Mouse (Mus musculus): ENCODE measurements around the gene Itm2c.

Gene Itm2c

DNA sequence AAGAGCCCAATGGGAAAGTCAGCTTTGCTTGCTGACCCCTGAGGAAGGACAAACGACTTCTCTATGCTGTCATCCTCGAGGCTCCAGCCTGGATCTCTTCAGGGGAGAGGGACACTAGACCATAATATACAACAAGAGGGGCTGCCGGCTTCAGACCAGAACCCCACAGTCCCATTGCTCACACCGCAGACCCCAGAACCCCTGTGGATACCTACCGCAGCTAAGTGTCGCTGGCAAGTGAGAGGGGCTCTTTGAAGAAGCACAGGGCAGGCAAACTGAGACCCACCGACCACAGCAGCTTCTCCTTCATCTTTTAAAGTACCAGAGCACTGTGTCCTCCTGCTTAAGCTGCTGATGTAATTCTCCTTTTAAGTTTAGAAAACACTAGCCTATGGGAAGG lies 40.5 kb downstream of the Itm2c start:
- DNase-seq (ENCODE audit: low spot score in 2 of 2), result no peak

DNA sequence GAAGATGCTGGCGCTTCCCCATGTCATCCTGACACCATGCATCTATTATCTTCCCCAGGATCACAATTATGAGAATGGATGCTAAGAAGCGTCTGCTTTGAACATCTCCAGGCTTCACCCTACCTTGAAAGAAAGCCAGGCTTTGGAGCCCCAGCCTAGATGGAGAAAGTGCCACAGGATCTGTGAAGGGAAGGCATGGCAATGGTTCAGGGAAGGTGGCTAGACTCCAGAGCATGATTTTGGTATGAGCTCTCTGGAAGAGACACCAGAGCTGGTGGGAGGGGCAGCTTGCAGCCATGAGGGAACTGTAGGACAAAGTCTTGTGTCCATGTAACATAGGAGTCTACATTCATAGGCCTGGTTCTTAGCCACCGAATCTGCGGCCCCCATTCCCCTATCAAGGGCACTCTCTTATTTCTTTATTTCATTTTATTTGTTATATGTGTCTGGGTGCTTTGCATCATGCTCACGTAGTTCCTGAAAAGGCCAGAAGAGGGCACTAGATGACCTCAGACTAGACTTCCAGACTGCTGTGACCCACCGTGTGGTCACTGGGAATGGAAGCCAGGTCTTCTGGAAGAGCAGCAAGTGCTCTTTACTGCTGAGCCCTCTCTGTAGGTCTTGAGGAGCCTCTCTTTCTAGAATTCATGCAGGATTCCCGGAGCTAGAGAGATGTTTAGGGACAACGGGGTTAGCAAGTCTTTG lies 41.2 kb downstream of the Itm2c start:
- DNase-seq (ENCODE audit: low spot score in 2 of 2), result peak in 1 of 2 experiments; percentile 67

DNA sequence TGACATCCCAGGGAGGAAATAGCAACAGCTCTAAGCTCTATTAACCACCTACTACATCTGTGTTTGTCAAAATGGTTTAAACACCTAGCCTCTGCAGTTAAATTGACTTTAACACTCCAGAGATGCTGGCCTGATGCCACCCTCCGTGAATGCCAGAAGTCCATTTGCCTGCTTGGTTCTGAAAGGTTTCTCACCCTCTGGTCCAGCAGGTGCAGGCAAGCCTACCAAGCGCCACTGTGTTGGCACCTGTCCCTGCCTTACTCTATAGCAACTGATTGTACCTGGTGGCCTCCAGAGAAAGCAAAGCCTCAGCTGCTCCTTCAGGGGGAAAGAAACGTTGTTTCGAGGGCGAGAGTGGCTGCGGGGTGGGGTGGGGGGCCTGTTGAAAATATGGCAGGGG lies 42.2 kb downstream of the Itm2c start:
- no peak for DNase-seq (ENCODE audit: low spot score in 2 of 2)

DNA sequence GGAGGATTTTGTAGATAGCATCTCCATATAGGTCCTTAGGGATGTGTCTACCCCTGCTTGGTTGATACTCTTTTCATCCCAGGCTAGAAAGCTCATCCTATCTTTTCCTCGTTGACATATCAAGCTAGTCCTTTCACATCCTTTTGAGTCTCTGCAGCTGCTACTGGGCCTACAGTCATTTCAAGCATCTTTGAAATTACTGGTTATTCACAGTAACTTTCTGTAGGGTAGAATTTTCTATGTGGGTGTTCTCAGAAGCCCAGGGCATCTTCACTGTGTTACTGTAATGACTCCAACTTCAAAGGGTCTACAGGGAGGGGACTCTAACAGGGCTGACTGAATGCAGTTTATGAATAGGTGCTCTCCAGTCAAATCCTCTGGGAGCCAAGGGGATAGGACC lies 43.2 kb downstream of the Itm2c start:
- no peak for DNase-seq (ENCODE audit: low spot score in 2 of 2)

DNA sequence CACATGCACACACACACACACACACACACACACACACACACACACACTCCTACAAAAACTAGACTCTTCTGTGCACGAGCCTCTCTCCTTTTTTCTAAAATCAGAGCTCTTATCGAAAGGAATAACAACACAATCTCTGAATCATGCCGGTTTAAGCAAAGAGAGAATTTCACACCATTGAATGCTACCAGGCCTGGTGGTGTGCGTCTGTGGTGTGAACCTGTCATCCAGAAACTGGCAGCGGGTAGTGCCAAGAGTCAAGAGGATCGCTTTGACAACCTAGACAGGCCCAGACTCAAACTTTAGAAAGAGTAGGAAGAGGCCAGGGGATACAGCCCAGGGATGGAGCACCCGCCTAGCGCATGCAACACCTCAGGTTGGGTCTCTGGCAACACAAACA lies 48.2 kb downstream of the Itm2c start:
- DNase-seq (ENCODE audit: low spot score in 2 of 2), result no peak

DNA sequence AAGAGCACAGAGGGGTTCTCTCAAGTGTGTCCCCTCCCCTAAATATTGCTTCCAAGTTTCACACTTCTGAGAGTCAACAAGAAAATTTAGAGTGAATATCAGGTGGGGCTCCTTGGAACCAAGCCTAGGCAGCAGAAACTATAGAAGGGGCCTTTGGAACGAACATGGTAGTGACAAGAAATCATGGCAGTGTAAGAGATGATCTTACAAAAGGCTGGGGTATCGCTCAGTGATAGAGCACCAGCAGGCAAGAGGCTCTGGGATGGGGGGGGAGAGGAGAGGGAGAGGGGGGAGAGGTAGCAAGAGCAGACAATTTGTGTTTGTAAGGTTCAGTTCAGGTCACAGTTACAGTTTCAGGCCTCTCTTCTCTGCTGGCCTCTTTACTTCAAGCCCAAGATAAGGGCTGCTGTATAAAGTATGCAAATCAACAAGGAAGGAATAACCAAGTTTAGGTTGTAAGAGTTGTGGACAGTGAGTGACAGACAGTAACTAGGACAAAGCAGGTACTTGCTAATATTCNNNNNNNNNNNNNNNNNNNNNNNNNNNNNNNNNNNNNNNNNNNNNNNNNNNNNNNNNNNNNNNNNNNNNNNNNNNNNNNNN lies 55.1 kb downstream of the Itm2c start:
- DNase-seq (ENCODE audit: low spot score in 2 of 2), result no peak

DNA sequence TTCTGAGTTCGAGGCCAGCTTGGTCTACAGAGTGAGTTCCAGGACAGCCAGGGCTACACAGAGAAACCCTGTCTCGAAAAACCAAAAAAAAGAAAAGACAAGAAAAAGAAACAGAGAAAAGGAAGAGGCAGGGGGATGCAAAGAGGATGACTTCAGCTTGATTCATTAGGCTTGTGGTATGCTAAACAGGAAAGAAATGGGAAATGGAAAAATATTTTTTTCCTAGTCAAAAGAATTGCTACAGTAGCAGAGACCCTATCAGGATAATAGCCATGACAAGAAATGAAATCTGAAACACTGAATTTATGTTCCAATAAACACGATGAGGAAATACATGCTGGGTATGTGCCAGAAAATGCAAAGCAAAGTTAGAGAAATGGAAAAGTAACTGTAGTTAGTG lies 61.1 kb downstream of the Itm2c start:
- DNase-seq (ENCODE audit: low spot score in 2 of 2), result no peak

DNA sequence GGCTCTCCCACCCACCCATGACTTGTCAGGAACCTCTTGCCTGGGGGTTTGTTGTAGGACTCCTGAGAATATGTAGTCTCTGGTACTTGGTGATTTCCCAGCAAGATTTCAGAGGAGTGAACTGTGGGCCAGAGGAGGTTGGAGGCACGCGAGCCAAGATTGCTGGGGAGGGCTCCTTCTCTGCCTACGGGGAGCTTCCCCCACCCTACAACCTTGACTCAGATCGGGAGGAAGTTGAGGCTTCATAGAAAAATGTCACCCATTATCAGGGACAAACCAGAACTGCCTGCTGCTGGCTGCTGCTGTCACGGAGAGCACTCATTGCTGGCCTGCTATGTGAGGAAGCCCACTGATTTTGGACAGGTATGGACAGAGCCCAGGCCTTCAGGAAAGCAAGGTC lies 63.2 kb downstream of the Itm2c start:
- no peak for DNase-seq (ENCODE audit: low spot score in 2 of 2)

DNA sequence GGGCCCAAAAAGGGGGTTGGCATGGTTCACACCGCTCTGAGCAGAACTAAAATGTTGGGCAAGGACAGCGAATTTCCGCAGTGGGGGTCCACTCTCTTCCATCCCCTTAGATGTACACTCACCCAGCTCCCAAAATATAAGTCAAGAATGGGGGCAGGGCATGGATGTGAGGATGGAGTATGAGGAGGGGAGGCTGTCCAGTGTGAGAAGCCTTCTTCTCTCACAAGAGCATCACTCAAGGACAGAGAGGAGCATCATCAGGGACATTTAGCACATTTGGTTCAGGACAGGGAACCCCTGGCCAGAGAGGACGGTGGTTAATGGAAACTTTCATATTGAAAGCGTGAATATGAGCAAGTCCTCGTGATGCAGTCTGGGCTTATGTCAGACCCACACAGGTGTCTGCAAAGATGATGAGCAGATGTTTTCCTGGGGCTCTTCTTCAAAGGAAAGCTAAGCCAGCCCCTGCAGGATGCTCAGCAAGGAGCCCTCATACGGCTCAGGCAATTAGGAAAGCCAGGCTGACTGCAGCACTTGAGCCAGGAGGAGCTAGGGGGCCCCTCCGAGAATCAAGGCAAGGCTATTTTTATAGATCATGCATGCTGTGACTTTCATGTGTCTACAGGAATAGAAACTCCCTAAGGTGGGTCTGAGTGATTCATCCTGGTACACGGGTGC lies 64.0 kb downstream of the Itm2c start:
- no peak for DNase-seq (ENCODE audit: low spot score in 2 of 2)

Data from cerebellum, postnatal 4 days (tissue).